Mouse (Mus musculus): Measurements from ENCODE around the gene Mthfsl. TPM values are rescaled to one million over a fixed set of nuclear protein-coding genes. Genes with fewer than 3 reads are reported as not detected.
"Not testable (repeated sequence)": the region's sequence is repeated elsewhere in the genome, so short reads cannot be mapped to it uniquely, and the experiment has no call there.

The Mthfsl gene
- polyA plus RNA-seq, 1 experiment = 10.4 TPM

- H3K27me3 ChIP-seq (ENCODE audit: control insufficient read depth, insufficient read depth, low read length, poor library complexity, severe bottlenecking); H3K4me1 ChIP-seq (ENCODE audit: control insufficient read depth, insufficient read depth, low read length); H3K36me3 ChIP-seq (ENCODE audit: control insufficient read depth, insufficient read depth, low read length, poor library complexity, severe bottlenecking); H3K9ac ChIP-seq (ENCODE audit: low read depth, poor library complexity, severe bottlenecking); H3K27ac ChIP-seq (ENCODE audit: insufficient read depth, low read length); H3K9me3 ChIP-seq (replicated peaks; ENCODE audit: control insufficient read depth, insufficient read depth, low read length, poor library complexity, severe bottlenecking): not testable (repeated sequence)
- peak overlapping the region; percentile 32 for H3K4me3 ChIP-seq (ENCODE audit: low read depth, low read length)
Measured at GRCm38 (mm10) chr9:88719073-88719921, 799 bp downstream of the Mthfsl start.

GRCm38 (mm10) chr9:88718593-88718992 is 1.5 kb downstream of the Mthfsl start:
- not testable (repeated sequence) for H3K4me3 ChIP-seq (ENCODE audit: low read depth, low read length); H3K27me3 ChIP-seq (ENCODE audit: control insufficient read depth, insufficient read depth, low read length, poor library complexity, severe bottlenecking); H3K9me3 ChIP-seq (replicated peaks; ENCODE audit: control insufficient read depth, insufficient read depth, low read length, poor library complexity, severe bottlenecking)

DNA sequence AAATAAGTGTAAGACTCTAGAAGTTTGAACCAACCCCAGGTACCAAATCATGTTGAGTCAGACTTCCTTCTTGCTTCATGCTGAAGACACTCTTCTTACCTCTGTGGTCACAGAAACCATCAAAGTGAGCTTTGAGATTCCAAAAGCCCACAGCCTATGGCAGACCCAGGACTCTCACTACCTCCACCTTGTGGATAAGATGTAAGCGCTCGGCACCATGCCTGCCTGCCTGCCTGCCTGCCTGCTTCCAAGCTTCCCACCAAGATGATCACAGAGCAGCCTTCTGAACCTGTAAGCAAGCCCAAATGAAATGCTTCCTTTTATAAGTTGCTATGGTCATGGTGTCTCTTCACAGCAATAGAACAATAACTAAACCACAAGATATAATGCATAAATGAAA is 2.0 kb downstream of the Mthfsl start:
- not testable (repeated sequence) for H3K4me1 ChIP-seq (ENCODE audit: control insufficient read depth, insufficient read depth, low read length); H3K27me3 ChIP-seq (ENCODE audit: control insufficient read depth, insufficient read depth, low read length, poor library complexity, severe bottlenecking); H3K36me3 ChIP-seq (ENCODE audit: control insufficient read depth, insufficient read depth, low read length, poor library complexity, severe bottlenecking); H3K27ac ChIP-seq (ENCODE audit: insufficient read depth, low read length); H3K4me3 ChIP-seq (ENCODE audit: low read depth, low read length); H3K9ac ChIP-seq (ENCODE audit: low read depth, poor library complexity, severe bottlenecking); H3K9me3 ChIP-seq (replicated peaks; ENCODE audit: control insufficient read depth, insufficient read depth, low read length, poor library complexity, severe bottlenecking)

More at GRCm38 (mm10) chr9:88718593-88718992, 1.5 kb downstream of the Mthfsl start:
- not testable (repeated sequence) for H3K27ac ChIP-seq (ENCODE audit: insufficient read depth, low read length); H3K36me3 ChIP-seq (ENCODE audit: control insufficient read depth, insufficient read depth, low read length, poor library complexity, severe bottlenecking); H3K9ac ChIP-seq (ENCODE audit: low read depth, poor library complexity, severe bottlenecking); H3K4me1 ChIP-seq (ENCODE audit: control insufficient read depth, insufficient read depth, low read length)

GRCm38 (mm10) chr9:88714515-88714914 is 5.6 kb downstream of the Mthfsl start:
- H3K9me3 ChIP-seq (replicated peaks; ENCODE audit: control insufficient read depth, insufficient read depth, low read length, poor library complexity, severe bottlenecking); H3K4me3 ChIP-seq (ENCODE audit: low read depth, low read length): not testable (repeated sequence)

GRCm38 (mm10) chr9:88712164-88712749 is 7.8 kb downstream of the Mthfsl start:
- not testable (repeated sequence) for H3K36me3 ChIP-seq (ENCODE audit: control insufficient read depth, insufficient read depth, low read length, poor library complexity, severe bottlenecking); H3K27ac ChIP-seq (ENCODE audit: insufficient read depth, low read length); H3K9me3 ChIP-seq (replicated peaks; ENCODE audit: control insufficient read depth, insufficient read depth, low read length, poor library complexity, severe bottlenecking); H3K9ac ChIP-seq (ENCODE audit: low read depth, poor library complexity, severe bottlenecking); H3K4me3 ChIP-seq (ENCODE audit: low read depth, low read length); H3K27me3 ChIP-seq (ENCODE audit: control insufficient read depth, insufficient read depth, low read length, poor library complexity, severe bottlenecking); H3K4me1 ChIP-seq (ENCODE audit: control insufficient read depth, insufficient read depth, low read length)

More at GRCm38 (mm10) chr9:88714515-88714914, 5.6 kb downstream of the Mthfsl start:
- H3K36me3 ChIP-seq (ENCODE audit: control insufficient read depth, insufficient read depth, low read length, poor library complexity, severe bottlenecking); H3K9ac ChIP-seq (ENCODE audit: low read depth, poor library complexity, severe bottlenecking); H3K27ac ChIP-seq (ENCODE audit: insufficient read depth, low read length); H3K27me3 ChIP-seq (ENCODE audit: control insufficient read depth, insufficient read depth, low read length, poor library complexity, severe bottlenecking); H3K4me1 ChIP-seq (ENCODE audit: control insufficient read depth, insufficient read depth, low read length): not testable (repeated sequence)

DNA sequence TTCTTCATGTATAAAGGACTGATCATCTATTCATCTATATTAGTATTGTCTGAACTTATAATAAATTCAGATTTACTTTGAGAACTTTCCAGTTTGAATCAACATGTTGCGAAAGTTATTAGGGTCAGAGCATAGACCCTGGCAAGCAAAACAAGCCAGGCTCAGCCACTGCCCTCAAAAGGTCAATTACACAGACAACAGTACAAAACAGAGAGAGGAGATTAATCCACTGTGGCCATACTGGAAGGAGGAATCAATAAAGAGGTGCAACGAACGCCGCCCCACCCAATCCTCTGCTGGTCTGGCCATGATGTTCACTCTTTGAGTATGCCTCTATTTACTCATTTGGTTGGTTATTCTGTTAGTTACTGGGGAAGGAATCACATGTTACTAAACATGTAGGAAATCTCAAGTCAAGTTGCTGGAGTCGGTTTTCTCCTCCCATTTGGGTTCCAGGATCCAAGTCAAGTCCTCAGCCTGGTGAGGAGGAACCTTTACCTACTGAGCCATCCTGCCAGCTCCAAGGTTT is 9.1 kb downstream of the Mthfsl start:
- not testable (repeated sequence) for H3K36me3 ChIP-seq (ENCODE audit: control insufficient read depth, insufficient read depth, low read length, poor library complexity, severe bottlenecking); H3K9ac ChIP-seq (ENCODE audit: low read depth, poor library complexity, severe bottlenecking); H3K9me3 ChIP-seq (replicated peaks; ENCODE audit: control insufficient read depth, insufficient read depth, low read length, poor library complexity, severe bottlenecking); H3K4me1 ChIP-seq (ENCODE audit: control insufficient read depth, insufficient read depth, low read length); H3K27me3 ChIP-seq (ENCODE audit: control insufficient read depth, insufficient read depth, low read length, poor library complexity, severe bottlenecking); H3K4me3 ChIP-seq (ENCODE audit: low read depth, low read length); H3K27ac ChIP-seq (ENCODE audit: insufficient read depth, low read length)

DNA sequence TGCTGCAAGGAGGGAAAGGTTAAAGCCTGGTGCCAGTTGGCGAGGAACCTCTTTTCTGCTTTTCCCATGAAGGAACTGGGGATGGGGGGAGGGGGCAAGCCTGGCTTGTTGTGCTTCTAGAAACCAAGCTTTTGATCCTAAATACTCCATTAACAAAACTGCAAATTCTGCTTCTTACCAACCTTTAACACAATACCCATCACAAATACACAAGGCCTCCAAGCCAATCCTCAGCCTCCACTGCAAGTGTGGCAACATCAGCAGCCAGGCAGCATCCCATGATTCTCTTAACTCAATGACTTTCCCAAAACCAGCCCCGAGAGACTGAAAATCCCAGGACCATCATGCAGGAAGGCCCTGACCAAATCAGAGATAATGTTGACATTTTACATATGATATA is 9.7 kb downstream of the Mthfsl start:
- not testable (repeated sequence) for H3K27me3 ChIP-seq (ENCODE audit: control insufficient read depth, insufficient read depth, low read length, poor library complexity, severe bottlenecking); H3K9me3 ChIP-seq (replicated peaks; ENCODE audit: control insufficient read depth, insufficient read depth, low read length, poor library complexity, severe bottlenecking)

GRCm38 (mm10) chr9:88709794-88710193 is 10.3 kb downstream of the Mthfsl start:
- H3K9me3 ChIP-seq (replicated peaks; ENCODE audit: control insufficient read depth, insufficient read depth, low read length, poor library complexity, severe bottlenecking); H3K9ac ChIP-seq (ENCODE audit: low read depth, poor library complexity, severe bottlenecking); H3K27ac ChIP-seq (ENCODE audit: insufficient read depth, low read length); H3K4me3 ChIP-seq (ENCODE audit: low read depth, low read length); H3K36me3 ChIP-seq (ENCODE audit: control insufficient read depth, insufficient read depth, low read length, poor library complexity, severe bottlenecking); H3K27me3 ChIP-seq (ENCODE audit: control insufficient read depth, insufficient read depth, low read length, poor library complexity, severe bottlenecking); H3K4me1 ChIP-seq (ENCODE audit: control insufficient read depth, insufficient read depth, low read length): not testable (repeated sequence)

More for the DNA sequence above, 9.7 kb downstream of the Mthfsl start:
- not testable (repeated sequence) for H3K36me3 ChIP-seq (ENCODE audit: control insufficient read depth, insufficient read depth, low read length, poor library complexity, severe bottlenecking); H3K4me3 ChIP-seq (ENCODE audit: low read depth, low read length); H3K9ac ChIP-seq (ENCODE audit: low read depth, poor library complexity, severe bottlenecking); H3K4me1 ChIP-seq (ENCODE audit: control insufficient read depth, insufficient read depth, low read length); H3K27ac ChIP-seq (ENCODE audit: insufficient read depth, low read length)

Measured in ES-Bruce4 (cell line).